Mouse (Mus musculus): ENCODE measurements at regions not wholly inside any gene's neighbourhood (a gene's known extent, or its start where the extent isn't known, plus 50 kb on each side); places are given as distances from the start of the nearest gene placed in this dataset.
A peak's percentile ranks its signal among the peaks of the same experiment; 100 is the strongest.

DNA sequence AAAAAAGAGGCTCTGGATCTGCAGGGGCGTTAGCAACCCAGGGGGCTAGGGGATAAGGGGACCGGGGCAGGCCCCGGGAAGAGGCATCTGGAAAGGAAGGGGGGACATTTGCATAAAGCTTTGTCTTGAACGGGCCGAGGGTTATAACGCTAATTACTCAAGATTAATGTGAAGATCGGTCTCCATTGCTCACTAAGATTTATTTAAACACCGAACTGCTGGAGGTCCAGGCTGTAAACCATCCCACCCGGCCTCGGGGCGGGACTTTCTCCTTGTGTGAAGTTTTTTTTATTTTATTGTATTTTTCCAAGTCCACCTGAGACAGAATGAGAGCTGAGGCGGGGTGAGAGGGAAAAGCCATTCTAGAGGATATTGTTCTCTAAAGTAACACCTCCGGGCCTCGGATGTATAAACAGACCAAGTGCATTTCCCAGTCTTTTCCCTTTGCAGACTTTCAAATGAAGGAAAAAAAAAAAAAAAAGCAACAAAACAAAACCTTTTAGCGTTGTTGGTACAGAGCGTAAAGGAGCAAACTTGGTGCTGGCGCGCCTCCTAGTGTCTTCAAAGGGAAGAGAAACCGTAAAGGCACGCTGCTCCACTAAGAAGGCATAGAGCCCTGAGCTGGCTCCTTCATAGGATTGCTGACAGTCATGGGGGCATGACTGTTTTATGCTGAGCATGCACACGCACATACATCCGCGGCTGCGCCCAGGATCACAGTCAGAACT is 313.3 kb downstream of the Parp8 start:
- Histone ChIP-seq H3K9me3 (replicated peaks; ENCODE audit: low read length) (peaks cover 44% of the 10 kb centered on the region), H3K79me2 (replicated peaks; ENCODE audit: control insufficient read depth, extremely low read depth, insufficient read depth, poor library complexity, severe bottlenecking) (no peaks in the 10 kb centered on the region), H3K4me3 (replicated peaks in 1 of 3; ENCODE audit: low read depth in 2 of 3, low read length in 2 of 3, poor library complexity in 1 of 3) (peak overlapping the region in 2 of 3 experiments; percentile 30 to 32), H3K27ac (ENCODE audit: insufficient read depth, low read depth) (no peak overlapping the region), H3K36me3 (replicated peaks in 1 of 2; ENCODE audit: control insufficient read depth in 1 of 2, insufficient read depth in 1 of 2, low read length in 1 of 2) (no peaks in the 10 kb centered on the region), H3K9ac (ENCODE audit: insufficient read depth, low read depth) (peak overlapping the region; percentile 34), H3K27me3 (replicated peaks) (no peaks in the 10 kb centered on the region), H3K4me2 (ENCODE audit: insufficient read depth, low read depth, poor library complexity, severe bottlenecking) (peak overlapping the region; percentile 92), H3K4me1 (ENCODE audit: control insufficient read depth in 1 of 2, insufficient read depth in 2 of 2) (0 out of 4 replicates have a peak, but pooled peaks cover 0 to 2% of the 10 kb centered on the region in 2 experiments)
- peak; percentile 16 for DNase-seq (ENCODE audit: extremely low read depth)
- dilution Hi-C loops (cut with MboI; ENCODE audit: extremely low pct_ligation_motif_present, extremely low pct_unique_long_range_greater_than_20kb, low sequenced_read_pairs) (no loop called here), in situ Hi-C loops (cut with MboI; ENCODE audit: low pct_ligation_motif_present, low pct_unique_long_range_greater_than_20kb, low sequenced_read_pairs) (loop anchor here (25.0 kb wide), 1 partner anchor 1475 kb away; no protein-coding TSS in a partner anchor)
- no peak for TF ChIP-seq ZKSCAN1 (IDR thresholded peaks at IDR 0.05; ENCODE audit: borderline replicate concordance, low read depth, low read length)
- TF ChIP-seq MXI1 (IDR thresholded peaks at IDR 0.05; ENCODE audit: low read depth, low read length) = no peak
- TF ChIP-seq TBP (conservative IDR thresholded peaks at IDR 0.05; ENCODE audit: low read depth, low read length) = no peak
- TF ChIP-seq USF1 (IDR thresholded peaks at IDR 0.05; ENCODE audit: low read depth, low read length) = no peak
- 0 out of 2 replicates have a peak, but pooled peaks have one; percentile 24 for TF ChIP-seq BHLHE40 (IDR thresholded peaks at IDR 0.05; ENCODE audit: low read depth, low read length)
- no peak for TF ChIP-seq JUN (IDR thresholded peaks at IDR 0.05; ENCODE audit: insufficient read depth, low read depth, low read length)
- no peak for TF ChIP-seq ETS1 (conservative IDR thresholded peaks at IDR 0.05; ENCODE audit: low read depth, low read length)
- TF ChIP-seq NRF1 (IDR thresholded peaks at IDR 0.05; ENCODE audit: low read depth, low read length) = no peak
- no peak for TF ChIP-seq MAZ (IDR thresholded peaks at IDR 0.05; ENCODE audit: low read depth, low read length)
- peak in 1 of 2 experiments; percentile 84; a peak in 2 of 4 replicates for TF ChIP-seq CTCF (conservative IDR thresholded peaks at IDR 0.05 in 1 of 2, IDR thresholded peaks at IDR 0.05 in 1 of 2; ENCODE audit: low read depth in 2 of 2, low read length in 2 of 2)
- TF ChIP-seq TCF12 (IDR thresholded peaks at IDR 0.05; ENCODE audit: low read depth, low read length) = no peak
- no peak for TF ChIP-seq PAX5 (IDR thresholded peaks at IDR 0.05; ENCODE audit: low read length)
- no peak for TF ChIP-seq USF2 (conservative IDR thresholded peaks at IDR 0.05; ENCODE audit: low read depth, low read length)
- TF ChIP-seq SMC3 (IDR thresholded peaks at IDR 0.05; ENCODE audit: low read depth, low read length) = peak; percentile 85
- peak; percentile 47; the same call in 1 of the 2 replicates for TF ChIP-seq MAFK (IDR thresholded peaks at IDR 0.05; ENCODE audit: insufficient replicate concordance, low read length)
- TF ChIP-seq CHD2 (IDR thresholded peaks at IDR 0.05; ENCODE audit: low read length) = no peak
- TF ChIP-seq ZMIZ1 (IDR thresholded peaks at IDR 0.05; ENCODE audit: low read depth, low read length) = no peak
- no peak for TF ChIP-seq KAT2A (IDR thresholded peaks at IDR 0.05; ENCODE audit: insufficient replicate concordance, low read length)
- TF ChIP-seq POLR2AphosphoS2 (IDR thresholded peaks at IDR 0.05; ENCODE audit: low read depth, low read length) = no peak
- no peak for TF ChIP-seq POLR2A (IDR thresholded peaks at IDR 0.05; ENCODE audit: low read depth, low read length)
- TF ChIP-seq EP300 (IDR thresholded peaks at IDR 0.05; ENCODE audit: low read length) = no peak
- peak; percentile 75 for TF ChIP-seq ZC3H11A (IDR thresholded peaks at IDR 0.05; ENCODE audit: low read depth, low read length)
- peak; percentile 90 for TF ChIP-seq RAD21 (IDR thresholded peaks at IDR 0.05; ENCODE audit: low read depth, low read length)
- no peak for TF ChIP-seq GABPA (IDR thresholded peaks at IDR 0.05; ENCODE audit: insufficient replicate concordance, low read depth, low read length)
- TF ChIP-seq E2F4 (IDR thresholded peaks at IDR 0.05; ENCODE audit: insufficient replicate concordance, low read depth, low read length) = no peak
- no peak for TF ChIP-seq CHD1 (IDR thresholded peaks at IDR 0.05; ENCODE audit: low read depth, low read length)
- no peak for TF ChIP-seq JUND (conservative IDR thresholded peaks at IDR 0.05; ENCODE audit: low read depth, low read length)
- TF ChIP-seq ELF1 (IDR thresholded peaks at IDR 0.05; ENCODE audit: low read depth, low read length) = no peak
- peak; percentile 46; the same call in 1 of the 2 replicates for TF ChIP-seq MAX (IDR thresholded peaks at IDR 0.05; ENCODE audit: low read length)
- TF ChIP-seq MYC (IDR thresholded peaks at IDR 0.05; ENCODE audit: low read depth, low read length) = peak; percentile 43; the same call in 1 of the 2 replicates
- TF ChIP-seq NELFE (IDR thresholded peaks at IDR 0.05; ENCODE audit: low read depth, low read length) = no peak
- TF ChIP-seq UBTF (IDR thresholded peaks at IDR 0.05; ENCODE audit: low read depth, low read length) = no peak
- no peak; the same call in 1 of the 2 replicates for TF ChIP-seq SIN3A (IDR thresholded peaks at IDR 0.05; ENCODE audit: low read length)
- TF ChIP-seq HCFC1 (IDR thresholded peaks at IDR 0.05; ENCODE audit: low read depth, low read length) = no peak
- peak; percentile 57; the same call in 1 of the 2 replicates for TF ChIP-seq IRF4 (IDR thresholded peaks at IDR 0.05; ENCODE audit: low read depth, low read length)
- no peak for TF ChIP-seq RCOR1 (conservative IDR thresholded peaks at IDR 0.05; ENCODE audit: low read depth, low read length)
- 0 out of 2 replicates have a peak, but pooled peaks have one; percentile 19 for TF ChIP-seq MEF2A (IDR thresholded peaks at IDR 0.05; ENCODE audit: borderline replicate concordance, low read depth, low read length)
- peak; percentile 95 for TF ChIP-seq ZNF384 (IDR thresholded peaks at IDR 0.05; ENCODE audit: low read depth, low read length)

All from CH12.LX (cell line).